Mouse (Mus musculus): ENCODE data around the gene Gadl1.

GRCm38 (mm10) chr9:116076946-116077345 lies 167.7 kb downstream of the Gadl1 start:
- TF ChIP-seq GATA1 (IDR thresholded peaks at IDR 0.05; ENCODE audit: borderline replicate concordance, low read length) (no peak), FLI1 (IDR thresholded peaks at IDR 0.05; ENCODE audit: low read length) (no peak)
